Mouse (Mus musculus): ENCODE data around the gene Fam117a.

Fam117a gene

DNA sequence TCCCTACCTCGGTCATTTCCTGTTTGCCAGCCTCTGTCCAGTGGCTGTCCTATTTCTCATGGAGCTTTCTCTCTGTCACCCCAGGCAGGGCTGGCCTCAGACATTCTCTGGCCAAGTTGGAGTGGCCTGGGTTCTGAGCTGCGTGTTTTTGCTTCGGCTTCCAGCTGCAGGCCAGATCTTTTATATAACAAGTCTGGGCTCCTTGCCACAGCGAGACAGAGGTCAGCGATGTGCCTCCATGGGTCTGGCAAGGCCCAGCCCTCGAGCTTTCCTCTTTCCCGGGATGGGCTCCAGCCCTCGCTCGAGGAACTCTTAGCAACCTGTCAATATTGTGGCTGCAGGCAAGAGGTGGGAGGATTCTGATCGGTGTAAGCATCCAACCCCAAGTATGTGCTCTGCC is 28.8 kb downstream of the Fam117a start:
- peak; percentile 76 for DNase-seq (ENCODE audit: low spot score)

DNA sequence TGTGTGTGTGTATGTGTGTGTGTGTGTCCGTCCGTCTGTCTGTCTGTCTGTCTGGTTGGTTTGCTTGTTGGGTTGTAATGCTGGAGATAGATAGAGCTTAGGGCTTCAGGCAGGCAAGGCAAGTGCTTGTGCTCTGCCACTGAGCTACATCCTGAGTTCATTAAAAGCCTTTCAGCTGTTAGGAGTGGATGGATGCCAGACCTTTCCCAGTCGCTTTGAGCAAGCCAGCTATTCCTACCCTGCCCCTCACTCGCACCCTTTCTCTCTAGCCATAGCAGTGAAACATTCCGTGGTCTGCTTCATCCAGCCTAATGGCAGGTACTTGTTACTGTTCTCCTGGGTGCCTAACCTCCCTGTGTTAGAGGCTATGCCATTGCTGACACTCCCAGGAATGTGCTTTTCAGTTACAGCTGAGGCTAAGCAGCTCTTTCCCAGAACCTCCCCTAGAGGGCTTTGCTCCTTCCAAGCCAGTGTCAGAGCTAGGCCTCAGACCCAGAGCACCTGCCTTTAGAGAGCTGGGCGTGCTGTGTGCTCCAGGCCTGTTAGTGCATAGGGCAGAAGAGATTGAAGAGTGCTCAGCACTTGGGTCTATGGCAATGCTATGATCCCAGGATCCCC is 29.6 kb downstream of the Fam117a start:
- DNase-seq (ENCODE audit: low spot score), result no peak

DNA sequence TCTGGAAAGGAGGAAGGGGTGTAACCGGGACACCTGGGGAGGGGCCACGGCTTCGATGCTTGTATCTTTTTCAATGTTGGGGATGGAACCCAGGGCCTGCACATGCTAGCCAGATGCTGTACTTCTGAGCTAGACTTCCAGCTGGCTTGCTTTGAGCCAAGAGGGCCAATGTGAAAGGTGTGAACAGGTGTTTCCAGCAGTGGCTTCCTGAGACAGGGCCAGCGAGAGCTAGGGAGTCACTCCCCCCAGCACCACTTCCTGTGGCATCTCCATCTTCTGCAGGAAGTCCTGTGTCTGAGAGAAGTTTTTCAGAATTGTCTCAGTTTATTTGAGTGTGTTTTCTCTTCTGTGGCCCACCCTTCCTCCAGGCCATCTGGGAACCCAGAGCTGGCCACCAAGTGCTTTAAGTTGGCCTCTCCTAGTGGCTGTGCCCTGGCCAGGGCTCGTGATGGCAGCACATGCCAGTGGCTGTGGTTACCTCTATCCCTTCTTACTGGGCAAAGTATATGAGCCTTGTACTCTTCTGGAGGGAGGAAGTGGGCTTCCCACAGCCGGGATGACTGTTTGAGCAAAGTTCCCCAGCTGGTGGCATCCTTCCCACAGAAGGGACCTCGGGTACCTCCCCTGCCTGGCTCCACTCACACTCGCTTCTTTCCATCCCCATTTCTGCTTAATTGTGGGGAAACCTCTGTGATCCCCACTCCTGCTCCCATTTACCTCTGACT is 30.4 kb downstream of the Fam117a start:
- no peak for DNase-seq (ENCODE audit: low spot score)

DNA sequence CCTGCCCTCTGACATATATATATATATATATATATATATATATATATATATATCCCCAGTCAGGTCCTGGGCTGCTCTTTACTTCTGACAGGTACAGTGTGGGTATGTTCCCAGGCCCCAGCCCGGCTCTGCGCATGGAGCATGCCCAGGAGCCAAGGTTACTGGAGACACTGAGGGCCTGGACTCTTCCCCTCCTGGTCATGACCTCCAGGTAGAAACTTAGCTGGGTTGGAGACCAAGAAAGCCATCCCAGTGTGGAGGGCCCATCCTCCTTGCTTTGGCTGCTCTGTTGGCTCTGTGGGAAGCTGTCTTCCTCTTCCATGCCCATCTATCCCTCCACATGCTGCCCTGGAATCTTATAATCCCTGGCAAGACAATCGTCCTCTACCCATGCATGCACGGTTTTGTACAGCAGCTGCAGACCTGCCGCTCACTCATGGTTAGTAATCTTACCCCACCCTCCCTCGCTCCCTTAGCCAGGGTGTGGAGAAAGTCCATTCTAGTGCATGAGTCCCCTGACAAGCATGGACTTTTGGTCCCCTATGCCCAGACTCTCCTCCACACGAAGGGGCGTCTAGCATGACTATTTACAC is 31.5 kb downstream of the Fam117a start:
- DNase-seq (ENCODE audit: low spot score), result no peak

DNA sequence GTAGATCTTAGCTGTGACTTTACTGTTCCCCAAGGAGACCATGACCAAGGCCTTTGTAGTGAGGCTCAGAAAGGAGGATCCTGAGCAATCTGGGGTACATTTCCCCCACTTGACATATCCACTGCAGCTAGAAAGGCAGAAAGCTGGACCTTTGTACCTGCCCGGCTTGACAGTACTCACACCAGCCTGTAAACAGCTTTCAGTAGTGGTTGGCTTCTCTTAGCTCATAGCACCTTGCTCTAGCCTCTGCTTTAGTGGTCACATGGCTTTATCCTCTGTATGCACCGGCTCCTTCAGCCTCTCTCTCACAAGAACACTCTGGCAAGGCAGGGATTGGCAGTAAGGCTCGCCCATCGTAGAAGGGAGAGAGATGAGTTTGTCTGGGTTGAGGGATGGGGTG is 32.1 kb downstream of the Fam117a start:
- no peak for DNase-seq (ENCODE audit: low spot score)

DNA sequence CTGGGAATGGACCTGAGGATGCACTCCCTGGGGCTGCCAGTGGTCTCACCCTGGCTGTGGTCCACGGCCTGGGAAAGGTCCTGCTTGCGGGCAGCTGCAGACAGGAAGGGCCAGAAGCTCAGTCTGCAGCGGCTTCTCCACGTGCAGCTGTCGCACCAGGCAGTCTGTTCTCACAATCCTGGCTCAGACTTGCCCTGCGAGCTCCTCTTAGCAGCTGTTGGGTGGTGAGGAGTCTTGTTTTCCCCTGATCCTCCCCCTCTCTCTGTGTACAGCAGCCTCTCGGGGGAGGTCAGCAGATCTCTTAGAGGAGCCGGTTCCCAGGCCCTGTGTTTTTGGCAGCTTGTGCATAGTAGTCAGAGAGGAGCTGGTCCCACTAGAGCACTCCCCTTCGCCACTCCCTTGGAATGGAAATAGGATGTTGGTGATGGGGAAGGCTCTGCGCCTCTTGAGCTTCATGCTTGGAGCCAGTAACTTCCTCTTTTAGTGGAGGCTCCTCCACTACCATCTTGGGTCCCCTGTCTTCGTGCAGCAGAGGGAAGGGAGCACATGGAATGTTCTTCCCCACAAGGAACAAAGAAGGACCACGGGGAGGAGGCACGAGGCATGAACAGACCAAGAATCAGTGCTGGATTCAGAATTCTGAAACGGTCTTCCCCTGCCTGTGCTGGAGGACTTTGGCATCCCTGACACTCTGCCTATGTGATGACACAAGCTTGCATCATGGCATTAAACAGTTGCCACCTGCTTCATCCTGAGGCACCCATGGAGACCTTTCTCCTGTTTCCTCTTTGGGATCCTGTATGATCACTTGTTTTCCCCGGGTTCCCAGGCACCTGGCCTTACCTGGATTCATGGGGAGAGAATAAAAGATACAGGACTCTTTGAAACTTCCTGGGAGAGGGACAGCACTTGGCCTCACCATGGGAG is 33.4 kb downstream of the Fam117a start:
- peak; percentile 49 for DNase-seq (ENCODE audit: low spot score)

DNA sequence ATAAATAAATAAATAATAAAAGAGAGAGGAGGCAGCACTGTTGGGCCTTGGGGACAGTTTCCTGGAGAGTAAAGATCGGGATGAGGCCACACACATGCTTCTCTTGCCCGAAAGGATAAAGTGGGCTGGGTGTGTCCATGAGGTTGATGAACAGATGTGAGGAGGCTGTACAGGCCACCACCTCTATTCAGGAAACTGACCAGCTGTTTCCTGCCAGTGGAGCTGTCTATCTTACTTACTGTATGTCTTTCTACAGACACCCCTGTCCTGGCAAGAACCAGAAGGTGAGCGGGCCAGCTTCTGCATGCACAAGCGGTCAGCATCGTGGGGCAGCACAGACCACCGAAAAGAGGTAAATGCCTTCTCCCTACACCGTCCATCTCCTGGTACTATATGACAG is 34.4 kb downstream of the Fam117a start:
- no peak for DNase-seq (ENCODE audit: low spot score)

DNA sequence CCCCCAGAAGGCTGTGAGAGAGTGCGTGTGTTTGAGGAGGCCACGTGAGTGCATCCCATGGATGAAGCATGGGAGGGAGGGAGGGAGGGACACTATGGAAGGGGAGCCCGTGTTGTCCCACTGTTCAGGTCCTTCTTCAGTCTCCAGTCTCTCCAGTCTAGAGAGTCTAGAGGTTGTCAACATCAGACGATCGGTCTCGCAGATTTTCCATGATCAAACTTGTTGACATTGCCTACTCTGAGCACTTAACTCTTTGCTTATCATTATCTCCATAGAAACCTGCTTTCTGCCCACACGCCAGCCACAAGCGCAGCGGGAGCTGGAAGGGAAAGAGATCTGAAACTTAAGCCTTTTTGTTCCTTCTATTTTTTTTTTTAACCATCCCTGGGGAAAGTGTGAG is 42.1 kb downstream of the Fam117a start:
- DNase-seq (ENCODE audit: low spot score), result no peak

DNA sequence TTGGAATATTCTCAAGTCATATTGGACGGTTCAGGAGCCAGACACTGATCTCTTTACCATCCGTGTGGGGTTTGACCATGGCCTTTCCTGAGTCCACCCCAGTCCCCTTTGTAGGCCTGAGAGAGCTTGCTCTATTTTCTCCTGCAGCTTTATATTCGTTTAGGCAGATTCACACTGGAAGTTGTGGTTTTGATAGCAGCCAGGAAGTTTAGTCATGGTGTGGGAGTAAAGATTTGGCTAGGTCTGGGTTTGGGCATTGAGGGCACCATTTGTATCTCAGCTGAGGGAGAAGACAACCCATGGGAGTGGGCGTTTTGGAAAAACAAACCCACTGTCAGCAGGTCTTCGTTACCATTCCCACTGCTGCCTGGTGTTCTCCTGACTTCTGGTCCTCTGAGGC is 42.7 kb downstream of the Fam117a start:
- no peak for DNase-seq (ENCODE audit: low spot score)

DNA sequence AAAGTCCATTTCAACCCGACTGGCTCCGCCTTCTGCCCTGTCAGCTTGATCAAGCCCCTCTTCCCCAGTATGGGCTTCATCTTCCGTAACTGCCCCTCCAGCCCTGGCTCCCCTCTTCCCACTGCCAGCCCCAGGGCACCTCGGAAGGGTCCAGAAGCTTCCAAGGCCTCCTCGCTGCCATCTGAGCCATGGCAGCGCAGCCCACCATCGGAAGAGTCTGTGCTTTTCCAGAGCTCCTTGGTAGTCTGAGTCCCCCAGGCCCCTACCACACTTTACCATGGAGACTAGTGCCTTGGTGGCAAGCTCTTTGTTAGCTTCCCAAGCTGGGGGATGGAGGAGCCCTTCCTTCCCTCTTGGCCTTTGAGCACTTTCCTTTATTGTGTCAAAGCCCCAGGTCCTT is 43.9 kb downstream of the Fam117a start:
- no peak for DNase-seq (ENCODE audit: low spot score)

DNA sequence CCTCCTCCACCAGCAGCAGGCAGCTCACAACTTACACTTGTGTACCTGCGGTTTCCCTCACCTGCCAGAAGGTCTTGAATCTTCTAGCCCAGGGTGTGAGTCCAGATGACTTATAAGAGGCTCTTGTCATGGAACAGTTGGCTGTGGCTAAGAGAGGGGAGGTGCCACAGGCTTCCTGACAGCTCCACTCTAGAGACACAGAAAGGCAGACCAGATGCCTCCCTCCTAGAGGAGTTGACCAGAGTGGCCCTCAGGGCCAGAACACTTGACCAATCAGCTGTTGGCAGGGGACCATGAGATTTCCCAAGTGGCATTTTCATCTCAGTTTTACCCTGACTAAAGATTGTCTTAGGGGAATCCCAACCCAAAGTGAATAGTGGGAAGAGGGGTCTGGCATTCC is 44.3 kb downstream of the Fam117a start:
- no peak for DNase-seq (ENCODE audit: low spot score)

DNA sequence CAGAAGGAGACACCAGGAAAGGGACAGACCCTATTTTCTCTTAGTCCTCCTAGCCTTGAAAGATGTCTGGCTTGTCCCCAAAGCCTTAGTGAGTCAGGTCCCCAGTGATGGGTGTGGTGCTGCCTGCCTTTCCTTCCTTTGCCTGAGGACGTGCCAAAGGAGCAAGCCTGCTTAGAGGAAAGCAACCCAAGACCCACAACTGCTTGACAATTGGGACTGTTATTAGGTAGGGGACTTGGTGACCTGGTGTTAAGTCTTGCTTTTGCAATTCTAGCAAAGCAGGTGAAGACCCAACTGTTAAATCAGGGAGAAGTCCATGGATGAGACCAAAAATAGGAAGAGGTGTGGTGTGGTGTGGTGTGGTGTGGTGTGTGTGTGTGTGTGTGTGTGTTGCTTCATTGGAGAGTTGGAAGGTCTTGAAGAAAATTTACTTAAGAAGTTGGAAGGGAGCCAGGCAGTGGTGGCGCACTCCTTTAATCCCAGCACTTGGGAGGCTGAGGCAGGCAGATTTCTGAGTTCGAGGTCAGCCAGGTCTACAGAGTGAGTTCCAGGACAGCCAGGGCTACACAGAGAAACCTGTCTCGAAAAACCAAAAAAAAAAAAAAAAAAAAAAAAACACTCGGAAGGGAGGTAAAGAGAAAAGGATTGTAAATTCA is 46.6 kb downstream of the Fam117a start:
- no peak for DNase-seq (ENCODE audit: low spot score)

DNA sequence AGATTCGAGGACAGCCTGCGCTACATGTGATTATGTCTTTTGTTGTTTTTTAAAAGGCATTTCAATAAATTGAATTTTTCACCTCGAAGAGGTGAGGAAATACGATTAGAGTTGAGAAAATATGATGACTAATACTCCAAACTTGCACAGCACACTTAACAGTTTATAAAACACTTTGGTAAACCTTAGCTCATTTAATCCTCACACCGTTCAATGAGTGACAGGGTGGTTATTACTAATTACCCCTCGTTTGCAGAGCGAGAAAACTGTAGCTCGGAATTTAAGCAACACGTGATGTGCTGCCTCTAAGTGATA is 47.1 kb downstream of the Fam117a start:
- no peak for DNase-seq (ENCODE audit: low spot score)

DNA sequence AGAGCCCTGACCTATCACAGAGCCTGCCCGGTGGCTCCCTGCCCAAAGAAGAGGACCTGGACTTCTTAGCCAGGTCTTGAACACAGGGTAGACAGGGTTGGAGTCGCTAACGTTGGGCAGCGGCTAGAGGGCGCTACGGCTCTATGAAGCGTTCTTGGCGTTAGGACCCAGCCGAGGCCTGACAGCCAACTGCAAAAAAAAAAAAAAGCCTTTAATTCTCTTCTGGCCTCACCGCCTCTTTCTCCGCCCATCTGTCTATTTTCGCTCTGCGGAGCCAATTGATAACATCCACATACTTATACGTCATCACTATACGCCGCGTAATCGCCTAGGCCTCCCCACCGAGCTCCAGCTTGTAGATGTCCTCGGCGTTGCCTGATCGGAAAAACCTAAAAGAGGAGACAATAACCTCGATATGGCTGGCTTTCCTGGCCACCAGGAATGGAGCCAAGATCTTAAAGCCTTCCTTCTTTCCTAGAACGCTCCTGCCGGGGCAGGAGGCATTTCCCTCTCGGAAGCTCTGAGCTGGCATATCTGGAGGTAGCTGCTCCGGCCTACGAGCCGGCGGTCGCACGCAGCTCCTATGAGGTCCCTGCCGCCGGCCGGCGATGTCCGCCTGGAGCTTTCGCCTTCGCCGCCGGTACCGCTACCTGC is 47.6 kb downstream of the Fam117a start, which contains the start of gene Slc35b1:
Slc35b1 (plus strand) TSS at position 374 of the 654 bp plus-strand sequence.
- peak; percentile 85 for DNase-seq (ENCODE audit: low spot score)

DNA sequence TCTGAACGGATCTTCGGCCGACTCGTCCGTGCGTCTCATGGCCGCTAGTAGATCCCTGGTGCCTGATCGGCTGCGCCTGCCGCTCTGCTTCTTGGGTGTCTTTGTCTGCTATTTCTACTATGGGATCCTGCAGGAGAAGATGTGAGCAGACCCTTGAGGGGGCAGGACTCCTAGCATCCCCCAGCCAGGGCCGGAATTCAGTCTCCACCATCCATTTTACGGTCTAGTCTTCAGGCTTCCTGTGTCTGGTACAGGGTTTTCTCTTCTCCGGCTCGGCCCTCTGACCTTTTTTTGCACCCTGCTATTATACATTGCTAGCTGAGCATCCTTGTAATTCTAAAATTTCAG is 48.1 kb downstream of the Fam117a start:
- no peak for DNase-seq (ENCODE audit: low spot score)

DNA sequence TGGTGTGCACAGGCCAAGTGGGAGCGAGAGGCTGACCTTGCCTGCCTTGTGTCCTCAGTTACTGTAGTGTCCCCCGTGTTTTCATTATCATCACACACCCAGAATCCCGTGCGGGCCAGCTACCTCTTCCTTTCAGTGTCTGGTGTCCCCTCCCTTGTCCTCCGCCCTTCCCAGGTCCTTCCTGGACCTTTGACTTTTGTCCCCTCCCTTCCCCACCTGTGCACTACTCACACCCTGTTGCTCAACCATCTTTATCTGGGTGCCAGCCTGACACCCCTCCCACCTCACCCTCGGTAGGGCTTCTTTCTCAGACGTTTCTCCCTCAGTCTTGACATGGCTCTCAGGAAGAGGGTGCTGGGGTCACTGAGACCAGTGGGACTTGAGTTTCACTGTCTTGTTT is 50.5 kb downstream of the Fam117a start:
- DNase-seq (ENCODE audit: low spot score), result no peak

DNA sequence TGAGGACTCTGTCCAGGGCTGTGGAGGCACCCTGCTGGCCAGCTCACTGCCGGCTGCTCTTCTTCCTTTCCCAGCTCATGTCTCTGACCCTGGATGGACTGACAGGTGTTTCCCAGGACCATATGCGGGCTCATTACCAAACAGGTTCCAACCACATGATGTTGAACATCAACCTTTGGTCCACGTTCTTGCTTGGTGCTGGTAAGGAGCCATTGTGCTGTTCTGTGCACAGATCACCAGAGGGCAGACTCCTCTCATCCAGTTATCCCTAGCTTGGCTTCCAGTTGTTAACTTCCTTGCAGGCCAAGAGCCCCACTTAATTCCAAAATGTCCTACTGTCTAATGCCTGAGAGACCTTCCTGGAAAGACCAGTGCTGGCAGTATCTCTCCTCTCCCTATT is 52.2 kb downstream of the Fam117a start:
- no peak for DNase-seq (ENCODE audit: low spot score)

DNA sequence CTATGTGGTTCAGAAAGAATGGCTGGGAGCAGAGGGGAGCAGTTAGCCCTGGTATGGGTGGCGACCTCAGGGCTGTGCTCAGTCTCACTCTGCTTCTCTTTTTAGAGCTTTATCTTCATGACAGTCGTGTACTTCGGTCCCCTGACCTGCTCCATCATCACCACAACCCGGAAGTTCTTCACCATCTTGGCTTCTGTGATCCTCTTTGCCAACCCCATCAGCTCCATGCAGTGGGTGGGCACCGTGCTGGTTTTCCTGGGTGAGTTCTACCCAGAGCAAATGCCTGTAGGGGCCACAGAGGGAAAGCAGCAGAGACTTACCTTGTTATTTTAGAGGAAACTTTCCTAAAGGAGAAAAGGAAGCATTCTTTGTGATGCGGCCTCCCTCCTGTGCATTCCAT is 53.6 kb downstream of the Fam117a start:
- no peak for DNase-seq (ENCODE audit: low spot score)

DNA sequence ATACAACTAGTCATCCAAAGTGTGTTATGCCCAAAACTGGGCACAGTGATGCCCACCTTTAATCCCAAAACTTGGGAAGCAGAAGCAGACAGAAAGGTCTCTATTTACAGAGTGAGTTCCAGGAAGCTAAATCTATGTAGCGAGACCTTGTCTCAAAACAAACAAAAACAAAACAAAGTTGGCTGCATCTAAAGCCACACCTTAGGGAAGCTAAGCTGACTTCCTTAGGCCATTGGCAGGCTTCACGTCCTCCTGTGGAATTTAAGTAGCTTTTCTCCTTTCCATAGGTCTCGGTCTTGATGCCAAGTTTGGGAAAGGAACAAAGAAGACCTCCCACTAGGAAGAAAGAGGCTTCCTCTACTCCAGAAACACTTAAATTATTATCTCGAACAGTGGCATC is 54.4 kb downstream of the Fam117a start:
- DNase-seq (ENCODE audit: low spot score), result no peak

DNA sequence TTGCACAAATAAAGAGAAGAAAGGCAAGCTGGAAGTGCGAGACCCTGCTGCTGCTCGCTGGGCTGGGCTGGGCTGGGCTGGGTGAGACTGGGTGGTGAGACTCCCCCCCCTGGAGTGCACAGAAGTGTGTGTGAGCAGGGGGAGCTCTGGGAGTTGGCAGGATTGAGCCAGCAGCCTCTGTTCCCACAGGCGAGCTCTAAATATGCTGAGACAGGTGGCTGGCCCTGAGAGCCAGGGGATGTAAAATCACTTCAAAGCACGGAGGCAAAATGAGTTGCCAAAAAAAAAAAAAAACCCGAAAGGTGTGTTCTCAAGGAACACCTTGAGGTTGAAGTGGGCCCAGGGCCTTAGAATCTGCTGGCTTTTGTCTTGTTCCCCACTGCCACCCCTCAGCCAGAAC is 54.9 kb downstream of the Fam117a start:
- DNase-seq (ENCODE audit: low spot score), result no peak

DNA sequence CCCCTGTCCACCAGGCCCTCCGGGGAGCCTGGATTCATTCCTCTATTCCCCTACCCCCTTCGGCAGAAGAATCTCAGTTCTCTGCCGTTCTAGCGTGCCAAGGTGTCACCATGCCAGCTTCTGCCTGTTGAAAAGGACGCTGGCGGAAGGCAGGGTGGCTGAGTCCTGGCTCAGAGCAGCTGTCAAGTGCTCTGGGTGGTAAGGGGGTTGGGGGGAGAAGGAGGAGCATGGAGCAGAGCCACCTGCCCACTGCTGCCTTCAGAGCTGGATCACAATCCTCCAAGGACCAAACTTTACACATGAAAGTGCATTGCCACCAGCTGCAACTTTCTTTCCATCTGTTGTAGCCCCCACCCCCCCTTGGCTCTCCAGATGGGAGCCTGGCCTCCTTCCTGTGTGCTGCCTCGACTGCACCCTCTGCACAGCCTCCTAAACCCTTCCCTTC is 55.4 kb downstream of the Fam117a start:
- no peak for DNase-seq (ENCODE audit: low spot score)
